Mouse (Mus musculus) left cerebral cortex, postnatal 36 days (tissue): ENCODE data around the gene Mcpt8. TPM values are rescaled to one million over a fixed set of nuclear protein-coding genes. Genes with fewer than 3 reads are reported as not detected.
"Not testable (repeated sequence)": the region's sequence is repeated elsewhere in the genome, so short reads cannot be mapped to it uniquely, and the experiment has no call there.

Experiments used
- DNase-seq, 2 experiments: peaks; one replicate each; pipeline ENCODE4 v3.0.0; 2021 to 2022; ENCODE audit warnings: low spot score in 2 of 2, mixed read lengths in 1 of 2
- intact Hi-C: fragments of 180-260 bp; cut with DNase I; formaldehyde crosslinking; loops from one replicate; pipeline ENCODE4 v1.15.1; 2025
- total RNA-seq, 2 experiments: library from RNA; stranded (reverse); gene quantifications; 2 replicates each; pipeline ENCODE4 v1.2.3; 2021

The Mcpt8 gene
- not detected for total RNA-seq

DNA sequence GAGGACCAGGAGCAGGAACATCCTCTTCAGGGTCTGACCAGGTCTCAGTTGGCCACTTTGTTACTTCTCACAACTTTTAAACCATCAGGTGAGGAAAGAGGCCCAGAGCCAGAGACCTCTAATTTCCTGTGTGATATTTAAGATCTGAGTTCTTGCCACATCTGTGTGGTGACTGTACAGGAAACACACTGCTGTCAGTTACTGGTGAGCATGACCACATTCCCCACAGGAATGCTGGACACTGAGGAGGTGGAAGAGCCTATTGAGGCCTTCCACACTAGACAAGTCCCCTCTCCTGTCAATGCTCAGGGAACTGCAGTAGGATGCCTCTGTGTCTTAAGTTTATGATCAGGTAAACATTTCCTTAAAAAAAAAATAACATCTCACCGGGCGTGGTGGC lies at the start of gene Mcpt8:
TSS of gene Mcpt8 (minus strand) at position 107 of the 400 bp plus-strand sequence.
- intact Hi-C loops: no loop called here
- no peak for DNase-seq

DNA sequence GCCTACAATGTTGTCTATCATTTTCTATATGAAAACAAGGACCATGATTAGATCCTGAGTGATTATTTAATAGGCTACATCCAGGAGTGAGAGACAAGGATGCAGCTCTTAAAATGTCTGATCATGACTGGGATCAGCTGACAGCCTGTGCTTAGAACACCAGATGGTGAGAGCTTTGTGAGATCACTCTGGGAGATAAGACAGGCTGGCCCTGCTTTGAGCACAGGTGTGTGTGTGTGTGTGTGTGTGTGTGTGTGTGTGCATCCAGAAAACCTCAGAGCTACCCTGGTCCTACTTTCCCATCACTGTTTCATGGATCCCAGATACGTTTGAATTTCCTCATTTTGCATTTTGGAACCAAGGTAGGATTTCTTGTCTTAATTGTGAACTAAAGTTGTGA lies 48.6 kb upstream of the Mcpt8 start:
- DNase-seq, intact Hi-C loops: not testable (repeated sequence)

DNA sequence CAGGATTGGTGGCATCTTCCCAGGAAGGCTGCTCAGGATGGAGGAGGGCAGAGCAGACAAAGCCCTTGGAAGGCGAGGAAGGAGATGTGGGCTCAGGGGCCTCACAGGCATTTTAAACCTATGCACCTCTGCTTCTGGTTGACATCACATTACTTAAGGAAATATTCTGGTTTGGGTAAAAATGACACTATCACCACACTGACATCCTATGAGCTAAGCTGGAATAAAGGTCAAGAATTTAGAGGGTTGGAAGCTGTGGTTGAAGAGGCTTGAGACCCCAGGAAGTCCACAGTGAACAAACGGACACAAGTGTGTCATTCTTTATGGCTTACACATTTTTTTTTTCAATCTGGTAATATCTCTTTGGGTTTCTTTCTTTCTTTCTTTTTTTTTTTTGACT lies 47.4 kb upstream of the Mcpt8 start, which contains the start of gene Gzmd:
TSS of gene Gzmd (minus strand) at position 101 of the 400 bp plus-strand sequence.
- intact Hi-C loops, DNase-seq: not testable (repeated sequence)

DNA sequence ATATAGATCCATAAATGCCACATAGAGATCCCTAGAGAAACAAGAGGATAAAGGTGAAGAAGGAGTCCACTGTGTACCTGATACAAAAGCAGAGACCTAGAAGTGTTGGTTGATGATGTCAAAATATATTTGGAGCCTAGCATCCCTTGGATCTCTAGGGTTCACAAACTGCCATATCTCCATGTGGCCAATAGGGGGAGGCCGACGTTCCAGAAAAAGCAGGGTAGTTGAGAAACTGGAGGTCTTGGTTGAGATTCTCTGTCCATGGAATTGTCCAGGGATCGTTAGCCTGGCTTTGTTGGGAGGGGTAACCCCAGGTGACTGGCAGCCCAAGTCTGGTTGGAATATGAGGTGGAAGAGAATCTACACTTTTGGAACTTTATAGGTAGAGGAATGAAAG lies 43.3 kb upstream of the Mcpt8 start:
- DNase-seq: no peak

DNA sequence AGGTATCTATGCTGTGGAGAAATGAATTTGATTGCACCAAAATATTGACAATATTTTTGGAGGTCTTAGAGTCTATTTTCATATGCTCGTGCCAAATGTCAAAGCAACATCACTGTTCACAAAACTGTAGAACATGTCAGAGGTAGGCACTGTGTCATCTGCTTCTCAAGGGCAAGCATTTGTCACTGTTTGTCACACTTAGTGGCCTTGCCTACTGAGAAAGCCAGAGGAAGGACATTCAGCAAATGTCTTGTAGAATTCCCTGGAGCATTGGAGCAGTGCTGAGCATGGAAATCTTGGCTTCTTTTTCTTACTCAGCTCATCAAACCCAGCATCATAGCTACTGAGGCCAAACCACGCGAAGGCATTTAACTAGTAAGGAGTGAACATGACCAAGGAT lies 38.4 kb upstream of the Mcpt8 start:
- intact Hi-C loops: no loop called here
- DNase-seq: no peak

More for the DNA sequence above, 43.3 kb upstream of the Mcpt8 start:
- intact Hi-C loops: no loop called here

DNA sequence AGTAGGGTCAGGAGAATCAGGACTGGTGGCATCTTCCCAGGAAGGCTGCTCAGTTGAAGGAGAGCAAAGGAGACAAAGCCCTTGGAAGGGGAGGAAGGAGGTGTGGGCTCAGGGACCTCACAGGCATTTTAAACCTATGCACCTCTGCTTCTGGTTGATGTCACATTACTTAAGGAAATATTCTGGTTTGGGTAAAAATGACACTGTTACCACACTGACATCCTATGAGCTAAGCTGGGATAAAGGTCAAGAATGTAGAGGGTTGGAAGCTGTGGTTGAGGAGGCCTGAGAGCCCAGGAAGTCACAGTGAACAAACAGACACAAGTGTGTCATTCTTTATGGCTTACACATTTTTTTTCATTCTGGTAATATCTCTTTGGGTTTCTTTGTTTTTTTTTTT lies 35.5 kb upstream of the Mcpt8 start, which contains the start of gene Gzme:
TSS of gene Gzme (minus strand) at position 101 of the 400 bp plus-strand sequence.
- DNase-seq: no peak
- intact Hi-C loops: no loop called here

DNA sequence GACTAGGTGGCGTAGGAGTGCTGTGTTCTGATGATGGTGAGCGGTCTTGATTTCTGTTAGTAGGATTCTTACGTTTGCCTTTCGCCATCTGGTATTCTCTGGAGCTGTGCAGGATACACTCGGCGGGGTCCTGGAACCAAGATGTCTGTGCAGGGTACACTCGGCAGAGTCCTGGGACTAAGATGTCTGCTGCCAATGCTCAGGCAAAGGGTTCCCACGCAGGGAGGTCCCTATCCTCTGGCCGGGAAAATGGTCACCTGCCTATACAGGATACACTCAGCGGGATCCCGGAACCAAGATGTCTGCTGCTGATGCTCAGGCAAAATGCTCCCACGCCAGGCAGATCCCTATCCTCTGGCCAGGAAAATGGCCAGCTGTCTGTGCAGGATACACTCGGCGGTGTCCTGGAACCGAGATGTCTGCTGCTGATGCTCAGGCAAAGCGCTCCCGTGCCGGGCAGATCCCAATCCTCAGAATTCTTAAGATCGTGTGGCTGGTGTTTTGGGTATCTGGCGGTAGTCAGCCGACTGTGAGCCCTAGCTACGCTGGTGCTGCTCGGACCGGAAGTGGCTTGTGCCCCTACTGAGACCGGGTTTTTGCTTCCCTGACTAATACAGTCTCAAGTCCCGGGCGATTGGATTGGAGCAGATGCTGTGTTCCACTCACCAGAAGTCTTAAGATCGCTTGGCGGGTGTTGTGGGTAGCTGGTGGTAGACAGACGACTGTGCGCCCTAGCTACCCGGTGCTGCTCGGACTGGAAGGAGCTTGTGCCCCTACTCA lies 30.6 kb upstream of the Mcpt8 start:
- DNase-seq, intact Hi-C loops: not testable (repeated sequence)

DNA sequence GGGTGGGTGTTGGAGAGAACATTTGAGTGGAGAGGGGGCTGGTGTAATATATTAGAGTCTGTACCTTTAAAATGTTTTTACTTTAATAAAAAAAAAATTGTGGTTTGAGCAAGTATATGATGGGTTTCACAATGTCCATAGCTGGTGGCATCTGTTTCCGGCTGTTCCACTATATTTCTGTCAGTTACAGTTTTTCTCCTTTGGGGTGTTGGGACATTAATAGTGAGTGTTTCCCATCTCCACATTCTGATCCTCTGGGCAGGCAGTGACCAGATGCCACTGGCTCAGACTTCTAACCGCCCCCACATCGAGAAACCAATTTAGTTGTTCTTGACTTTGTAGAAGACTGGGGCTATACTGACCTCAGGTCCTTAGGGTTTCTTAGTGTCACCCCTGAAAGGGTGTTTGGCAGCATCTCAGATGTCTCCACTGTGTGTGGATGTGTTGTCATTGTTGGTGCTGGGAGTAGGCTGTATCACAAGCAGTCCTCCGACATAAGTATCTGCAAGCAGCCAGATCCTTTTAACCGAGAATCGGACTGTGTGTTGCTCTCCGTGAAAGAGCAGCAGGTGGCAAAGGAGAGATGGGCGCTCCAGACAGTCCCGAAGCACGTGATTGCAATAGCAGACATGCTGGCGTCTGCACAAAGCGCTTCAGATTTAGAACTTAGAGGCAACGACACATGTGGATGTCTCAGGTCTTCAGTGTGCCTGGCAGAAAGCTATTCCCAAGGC lies 20.5 kb upstream of the Mcpt8 start:
- intact Hi-C loops: no loop called here
- no peak for DNase-seq

DNA sequence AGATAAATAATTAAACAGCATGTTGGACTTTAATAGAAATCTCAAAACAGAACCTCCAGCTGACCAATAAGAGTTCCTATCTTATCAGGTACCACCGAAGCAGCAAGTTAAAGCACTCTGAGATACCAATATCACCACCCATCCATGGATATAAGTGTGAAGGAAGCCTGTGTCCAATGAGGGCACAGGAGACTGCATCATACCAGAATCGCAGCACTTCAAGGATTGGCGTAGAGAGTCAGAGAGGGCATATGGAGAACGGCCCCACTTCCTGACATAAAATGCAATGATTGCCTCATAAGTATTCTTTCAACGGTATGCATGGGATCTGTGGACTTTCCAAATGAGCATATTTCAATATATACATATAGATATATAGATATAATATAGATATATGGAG lies 19.9 kb upstream of the Mcpt8 start:
- no peak for DNase-seq
- intact Hi-C loops: no loop called here

DNA sequence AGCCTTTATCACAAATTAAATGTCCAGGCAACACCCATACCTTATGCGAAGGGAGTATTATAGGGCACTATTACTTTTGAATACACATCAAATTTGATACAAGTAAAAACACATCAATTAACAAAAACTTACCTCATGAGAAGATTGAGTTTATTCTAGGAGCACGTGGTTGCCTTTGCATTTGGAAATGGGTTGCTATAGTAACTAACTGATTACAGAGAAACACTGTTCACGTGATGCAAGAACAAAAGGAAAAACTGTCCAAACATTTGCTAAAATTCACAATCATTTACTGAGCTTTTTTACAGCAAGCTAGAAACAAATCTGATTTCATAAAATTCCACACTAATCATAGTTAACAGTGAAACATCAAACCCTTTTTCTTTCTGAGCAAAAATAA lies 18.4 kb upstream of the Mcpt8 start:
- intact Hi-C loops: no loop called here
- DNase-seq: no peak

DNA sequence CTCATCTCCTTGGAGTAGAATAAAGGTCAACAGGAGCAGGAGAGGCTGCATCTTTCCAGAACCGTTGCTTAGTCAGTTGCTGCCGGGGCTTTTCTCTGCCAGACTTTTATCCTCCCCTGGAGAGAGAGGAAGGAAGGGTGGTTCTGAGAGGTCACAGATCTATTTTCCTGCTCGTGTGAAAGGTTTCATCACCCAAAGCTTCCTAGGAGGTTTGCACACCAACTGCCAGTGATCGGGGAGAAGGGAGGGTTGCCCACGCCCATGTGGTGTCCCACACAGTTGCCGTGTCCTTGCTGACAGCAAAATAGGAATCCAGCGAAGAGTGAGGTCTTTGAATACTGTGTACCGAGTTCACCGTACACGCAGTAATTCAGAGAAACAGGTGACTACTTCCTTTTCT lies 17.3 kb upstream of the Mcpt8 start, which contains the start of gene Ctsg:
TSS of gene Ctsg (minus strand) at position 189 of the 400 bp plus-strand sequence.
- DNase-seq: no peak
- intact Hi-C loops: no loop called here

DNA sequence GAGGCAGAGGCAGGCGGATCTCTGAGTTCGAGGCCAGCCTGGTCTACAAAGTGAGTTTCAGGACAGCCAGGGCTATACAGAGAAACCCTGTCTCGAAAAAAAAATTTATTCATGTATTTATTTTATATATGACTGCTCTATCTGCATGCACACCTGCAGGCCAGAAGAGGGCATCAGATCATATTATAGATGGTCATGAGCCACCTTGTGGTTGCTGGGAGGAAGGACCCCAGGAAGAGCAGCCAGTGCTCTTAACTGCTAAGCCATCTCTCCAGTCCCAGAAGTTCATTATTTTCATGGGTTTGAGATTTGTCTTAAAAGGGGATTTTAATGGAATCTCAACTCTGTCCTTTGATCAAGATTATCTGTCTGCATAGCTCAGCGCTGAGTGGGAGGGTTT lies 13.9 kb upstream of the Mcpt8 start:
- no peak for DNase-seq
- intact Hi-C loops: no loop called here

DNA sequence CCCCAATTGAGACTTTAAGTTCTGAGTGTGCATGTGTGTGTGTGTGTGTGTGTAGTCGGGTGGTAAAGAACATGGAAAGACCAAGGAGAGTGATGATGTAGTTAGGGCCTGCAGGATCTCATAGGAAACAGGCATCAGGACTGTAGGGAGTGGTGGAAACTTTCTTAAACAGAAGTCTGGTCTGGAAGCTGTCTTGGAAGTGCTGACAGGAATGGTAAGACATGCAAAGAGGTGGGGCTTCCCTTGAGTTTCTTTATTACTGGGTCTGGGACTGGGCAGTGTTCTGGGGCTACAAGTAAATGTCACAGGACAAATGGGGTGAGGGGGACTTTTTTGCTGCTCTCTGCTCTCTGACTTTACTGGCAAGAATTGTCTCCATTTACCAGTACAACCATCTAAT lies 12.5 kb upstream of the Mcpt8 start:
- intact Hi-C loops: no loop called here
- no peak for DNase-seq

DNA sequence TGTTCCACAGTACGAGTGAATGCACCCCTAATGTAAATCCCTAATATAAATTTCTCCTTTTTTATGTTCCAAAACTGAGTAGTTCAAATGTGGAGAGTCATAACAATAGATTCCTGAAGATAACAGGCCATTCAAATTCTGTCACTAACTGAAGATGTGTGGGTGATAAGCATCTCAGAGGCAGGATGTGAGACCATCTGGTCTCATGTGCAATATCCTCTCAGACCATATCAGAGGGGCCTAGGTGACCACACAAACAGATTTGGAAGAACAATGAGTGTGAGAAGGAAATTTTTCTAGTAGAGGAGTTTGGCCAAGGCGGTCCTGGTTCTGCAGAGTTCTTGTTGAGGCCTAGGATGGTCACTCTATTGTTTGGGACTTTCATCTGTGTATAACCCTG lies 8.3 kb upstream of the Mcpt8 start:
- intact Hi-C loops: no loop called here
- no peak for DNase-seq

DNA sequence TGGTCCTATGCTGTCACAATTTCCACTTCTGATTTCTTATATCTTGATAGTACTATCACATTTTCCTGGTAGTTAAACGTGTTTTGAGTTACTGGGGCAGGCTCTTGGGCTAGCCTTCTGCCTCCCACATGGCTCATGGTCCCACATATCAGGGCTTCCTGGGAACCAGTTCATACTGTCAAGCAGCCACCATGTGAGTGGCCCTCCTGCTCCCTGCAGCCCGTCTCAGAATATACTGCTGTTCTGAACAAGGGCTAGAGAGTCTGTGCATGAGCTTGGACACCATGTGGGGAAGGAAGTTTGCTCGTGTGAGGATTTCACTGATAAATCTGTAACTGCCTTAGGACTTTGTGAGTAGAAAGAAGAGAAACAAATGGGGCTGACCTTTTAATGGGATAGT lies 1.6 kb upstream of the Mcpt8 start:
- intact Hi-C loops: no loop called here
- DNase-seq: no peak

DNA sequence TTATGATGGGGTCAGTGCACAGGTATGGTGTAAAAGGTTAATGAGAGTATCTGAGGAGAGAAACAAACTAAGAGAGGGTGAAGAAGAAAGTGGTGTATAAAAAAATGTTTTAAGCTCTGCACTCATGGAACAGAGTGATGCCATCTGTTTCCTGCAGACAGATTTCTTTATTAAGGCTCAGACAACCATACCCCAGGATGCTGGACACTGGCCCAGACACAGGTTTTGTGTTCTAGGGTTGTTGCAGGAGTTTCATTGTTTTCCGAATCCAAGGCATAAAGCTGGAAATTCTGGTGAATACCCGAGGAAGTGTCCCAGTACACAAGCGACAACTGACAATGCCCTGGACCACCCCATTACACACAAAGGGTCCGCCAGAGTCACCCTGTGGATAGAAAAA lies 3.1 kb downstream of the Mcpt8 start:
- intact Hi-C loops: no loop called here

DNA sequence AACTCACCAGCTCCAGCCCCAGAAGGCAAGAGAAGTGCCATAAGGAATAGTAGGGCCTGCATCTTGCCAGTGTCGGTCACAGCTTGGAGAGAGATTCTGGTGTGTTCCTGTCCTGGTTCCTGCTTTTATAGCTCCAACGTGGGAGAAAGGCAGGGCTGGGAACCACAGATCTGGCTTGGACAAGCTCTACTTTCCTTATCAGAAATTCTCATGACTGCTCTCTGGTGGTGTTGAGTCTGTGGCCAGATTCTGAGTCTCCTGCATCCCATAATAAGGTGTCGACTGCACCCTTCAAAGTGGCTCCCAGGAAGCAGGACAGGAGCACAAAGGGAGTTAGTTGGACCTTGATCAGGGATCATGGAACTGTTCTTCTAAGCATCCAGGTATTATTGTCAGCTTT lies 22.9 kb downstream of the Mcpt8 start, which contains the start of gene Mcpt4:
TSS of gene Mcpt4 (minus strand) at position 101 of the 400 bp plus-strand sequence.
- DNase-seq, intact Hi-C loops: not testable (repeated sequence)

More for the DNA sequence above, 3.1 kb downstream of the Mcpt8 start:
- DNase-seq: no peak

DNA sequence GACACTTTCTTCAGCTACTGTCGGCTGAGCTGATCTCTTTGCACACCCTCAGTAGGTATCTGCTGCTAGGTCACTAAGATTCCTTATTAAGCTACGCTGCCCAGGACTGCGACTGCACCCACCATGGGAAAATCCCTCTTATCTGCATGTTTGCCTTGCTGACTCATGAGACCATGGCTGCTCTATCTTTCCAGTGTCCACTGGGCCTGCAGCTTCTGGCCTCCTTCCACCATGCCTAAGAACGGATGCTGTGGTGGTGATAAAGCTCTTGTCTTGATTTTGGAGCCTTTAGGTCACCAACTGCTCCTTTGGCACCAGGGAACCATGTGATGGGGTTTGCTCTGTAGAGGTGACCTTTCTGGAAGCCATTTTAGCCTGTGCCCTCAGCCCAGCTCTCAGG lies 27.4 kb downstream of the Mcpt8 start:
- no peak for DNase-seq
- intact Hi-C loops: no loop called here

DNA sequence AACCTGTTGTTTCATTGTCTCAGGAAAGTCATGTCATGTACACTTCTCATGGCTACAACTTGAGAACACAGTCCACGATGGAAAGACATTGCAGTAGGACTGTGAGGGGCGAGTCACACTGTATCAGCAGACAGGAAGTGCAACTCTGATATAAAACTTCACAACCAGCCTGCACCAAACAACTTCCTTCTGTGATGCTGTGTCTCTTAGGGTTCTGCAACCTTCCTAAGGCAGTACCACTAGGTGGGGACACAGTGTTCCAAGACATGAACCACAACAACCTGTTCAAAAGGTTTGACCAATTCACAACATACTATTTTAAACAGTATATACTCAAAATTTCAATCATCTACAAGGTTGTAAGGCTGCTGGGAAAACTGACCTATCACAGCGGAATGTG lies 29.7 kb downstream of the Mcpt8 start:
- intact Hi-C loops: no loop called here
- no peak for DNase-seq

DNA sequence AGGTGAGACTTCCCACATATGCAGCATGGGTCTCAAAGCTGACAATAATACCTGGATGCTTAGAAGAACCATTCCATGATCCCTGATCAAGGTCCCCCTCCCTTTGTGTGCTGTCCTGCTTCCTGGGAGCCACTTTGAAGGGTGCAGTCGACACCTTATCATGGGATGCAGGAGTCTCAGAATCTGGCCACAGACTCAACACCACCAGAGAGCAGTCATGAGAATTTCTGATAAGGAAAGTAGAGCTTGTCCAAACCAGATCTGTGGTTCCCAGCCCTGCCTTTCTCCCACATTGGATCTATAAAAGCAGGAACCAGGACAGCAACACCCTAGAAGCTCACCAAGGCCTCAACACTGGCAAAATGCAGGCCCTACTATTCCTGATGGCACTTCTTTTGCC lies 43.3 kb downstream of the Mcpt8 start, which contains the start of gene Mcpt2:
TSS of gene Mcpt2 (plus strand) at position 250 of the 400 bp plus-strand sequence.
- DNase-seq, intact Hi-C loops: not testable (repeated sequence)

DNA sequence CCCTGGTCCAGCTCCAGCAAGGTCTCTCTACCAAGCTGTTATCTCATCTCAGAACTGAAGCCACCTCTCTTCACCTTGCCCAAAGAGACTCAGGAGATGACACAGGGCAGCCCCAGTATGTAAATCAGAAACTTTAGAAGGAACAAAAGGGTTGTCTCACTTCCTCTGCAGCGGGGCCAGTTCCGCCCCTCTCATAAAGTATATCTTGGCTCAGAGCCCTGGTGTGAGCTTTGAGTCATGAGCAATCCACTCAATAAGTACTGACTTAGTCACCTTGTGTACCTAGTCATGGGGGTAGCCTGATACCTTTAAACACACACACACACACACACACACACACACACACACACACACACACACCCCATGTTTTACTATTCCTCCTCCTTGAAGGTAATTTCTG lies 50.6 kb downstream of the Mcpt8 start:
- DNase-seq: no peak
- intact Hi-C loops: no loop called here
